Mouse (Mus musculus) naive thymus-derived CD4-positive, alpha-beta T cell, adult 2 months (primary cell): Measurements from ENCODE around the gene AI597479.
"Not testable (repeated sequence)": the region's sequence is repeated elsewhere in the genome, so short reads cannot be mapped to it uniquely, and the experiment has no call there.

Experiments used
- DNase-seq: peaks from one replicate; pipeline ENCODE4 v3.0.0-alpha.2; 2011; ENCODE audit warnings: low read depth

The AI597479 gene

DNA sequence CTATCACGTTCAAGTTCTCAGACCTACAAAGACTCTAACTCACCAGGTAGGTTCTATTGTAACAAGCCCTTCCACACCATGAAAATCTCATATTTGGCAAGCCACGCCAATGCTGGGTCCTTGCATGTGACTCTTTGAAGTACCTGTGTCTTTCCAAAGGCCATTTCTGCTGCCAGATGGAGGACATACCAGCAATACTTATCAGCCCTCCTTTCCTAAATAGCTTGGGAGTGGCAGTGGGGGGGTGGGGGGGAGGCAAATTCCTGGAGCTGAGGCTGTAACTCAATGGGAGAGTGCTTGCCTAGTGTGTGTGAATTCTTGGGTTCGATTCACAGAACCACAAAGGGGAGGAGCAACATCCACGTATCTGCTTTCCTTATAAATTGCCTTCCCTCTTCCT, 26.2 kb downstream of the AI597479 start:
- no peak for DNase-seq

DNA sequence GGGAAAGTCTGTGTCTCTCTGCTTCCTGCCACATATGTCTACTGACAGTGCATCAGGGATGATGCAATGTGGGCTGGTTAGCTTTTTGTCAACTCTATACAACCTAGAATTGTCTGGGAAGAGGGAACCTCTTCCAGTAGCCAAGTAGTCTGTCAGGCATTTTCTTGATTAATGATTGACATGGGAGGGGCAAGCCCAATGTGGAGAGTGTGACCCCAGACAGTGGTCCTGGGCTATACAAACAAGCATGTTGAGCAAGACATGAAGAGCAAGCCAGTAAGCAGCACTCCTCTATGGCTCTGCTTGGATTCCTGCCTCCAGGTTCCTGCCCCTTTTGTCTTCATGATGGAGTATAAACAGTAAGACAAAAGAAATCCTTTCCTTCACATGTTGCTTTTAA, 28.7 kb downstream of the AI597479 start:
- no peak for DNase-seq

GRCm38 (mm10) chr1:43127820-43128610, 29.5 kb downstream of the AI597479 start:
- no peak for DNase-seq

DNA sequence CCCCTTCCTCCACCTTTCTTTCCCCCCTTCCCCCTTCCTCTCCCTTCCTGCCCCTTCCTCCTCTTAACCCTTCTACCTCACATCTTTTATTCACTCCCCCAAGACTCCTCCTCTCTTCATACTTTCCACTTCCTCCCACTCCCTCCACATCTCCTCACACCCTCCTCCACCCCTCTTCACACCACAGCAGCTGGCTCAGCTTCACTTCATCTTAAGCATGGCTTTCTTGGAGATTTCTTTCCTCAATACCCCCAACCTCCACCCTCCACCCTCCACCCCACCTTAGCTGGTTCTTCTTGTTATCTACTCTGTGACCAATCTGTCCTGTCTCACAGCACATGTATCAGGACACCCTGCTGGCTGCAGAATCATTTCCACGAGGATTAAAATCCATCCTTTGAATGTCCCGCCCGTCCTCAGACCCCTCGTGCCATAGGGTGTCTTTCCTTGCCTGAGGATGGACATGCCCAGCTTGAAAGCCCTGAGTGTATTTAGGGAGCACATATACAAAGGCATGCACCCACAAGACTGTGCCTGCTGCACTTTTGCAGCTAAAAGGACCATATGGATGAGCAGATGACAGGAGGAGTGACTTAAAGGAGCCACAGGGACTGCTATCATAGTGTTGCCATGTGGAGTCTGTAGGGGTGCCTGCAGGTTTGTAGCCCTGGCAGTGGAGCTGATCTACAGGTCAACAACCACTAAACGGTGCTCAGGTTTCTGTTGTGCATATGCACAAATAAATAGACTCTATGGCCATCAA, 31.9 kb downstream of the AI597479 start:
- no peak for DNase-seq

DNA sequence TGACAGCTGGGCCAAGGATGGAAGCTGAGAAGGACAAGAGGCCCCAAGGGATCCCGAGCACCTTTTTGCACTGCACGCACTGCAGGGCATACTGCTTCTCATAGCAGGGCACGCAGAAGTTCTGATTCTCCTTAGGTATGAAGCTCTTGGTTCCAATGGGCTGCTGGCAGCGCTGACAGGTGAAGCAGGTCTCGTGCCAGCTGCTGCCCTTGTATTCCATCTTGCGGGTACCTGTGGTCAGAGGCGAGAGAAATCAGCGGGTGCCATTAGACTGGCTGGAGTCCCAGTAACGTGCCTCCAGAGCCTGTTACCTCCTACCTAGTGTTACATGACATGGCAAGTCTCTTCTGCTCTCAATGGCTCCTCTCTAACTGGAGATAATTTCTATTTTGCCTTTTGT, 33.1 kb downstream of the AI597479 start:
- DNase-seq: no peak

GRCm38 (mm10) chr1:43136488-43137029, 38.0 kb downstream of the AI597479 start:
- DNase-seq: not testable (repeated sequence)

DNA sequence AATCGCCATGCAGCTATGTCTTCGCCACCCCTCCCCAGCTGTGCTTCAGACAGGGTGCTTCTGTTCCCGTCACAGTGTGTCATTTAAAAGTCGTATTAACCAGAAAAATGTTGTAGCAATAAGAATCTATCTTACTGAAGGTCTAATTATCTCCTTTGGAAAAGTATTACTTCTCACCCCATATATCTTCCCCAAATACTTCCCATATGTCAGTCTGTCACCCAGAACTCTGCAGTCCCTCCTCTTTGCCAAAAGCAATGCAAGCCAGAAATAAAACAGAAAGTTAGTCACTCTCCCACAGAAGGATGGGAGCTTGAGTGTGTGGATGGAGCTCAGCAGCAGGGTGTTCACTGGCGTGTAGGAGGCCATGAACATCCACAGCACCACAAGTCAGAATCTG, 38.8 kb downstream of the AI597479 start:
- no peak for DNase-seq

- no peak for DNase-seq
Observed at GRCm38 (mm10) chr1:43138268-43138812, 39.8 kb downstream of the AI597479 start.

GRCm38 (mm10) chr1:43139587-43140266, 41.2 kb downstream of the AI597479 start:
- DNase-seq: peak; percentile 90

- DNase-seq: no peak
Observed at GRCm38 (mm10) chr1:43141555-43141961, 43.0 kb downstream of the AI597479 start.

GRCm38 (mm10) chr1:43142849-43143248, 44.3 kb downstream of the AI597479 start:
- DNase-seq: no peak

GRCm38 (mm10) chr1:43143284-43143683, 44.8 kb downstream of the AI597479 start:
- DNase-seq: no peak

- DNase-seq: no peak
Observed at GRCm38 (mm10) chr1:43143791-43144190, 45.3 kb downstream of the AI597479 start.

GRCm38 (mm10) chr1:43144338-43144906, 45.9 kb downstream of the AI597479 start:
- no peak for DNase-seq

DNA sequence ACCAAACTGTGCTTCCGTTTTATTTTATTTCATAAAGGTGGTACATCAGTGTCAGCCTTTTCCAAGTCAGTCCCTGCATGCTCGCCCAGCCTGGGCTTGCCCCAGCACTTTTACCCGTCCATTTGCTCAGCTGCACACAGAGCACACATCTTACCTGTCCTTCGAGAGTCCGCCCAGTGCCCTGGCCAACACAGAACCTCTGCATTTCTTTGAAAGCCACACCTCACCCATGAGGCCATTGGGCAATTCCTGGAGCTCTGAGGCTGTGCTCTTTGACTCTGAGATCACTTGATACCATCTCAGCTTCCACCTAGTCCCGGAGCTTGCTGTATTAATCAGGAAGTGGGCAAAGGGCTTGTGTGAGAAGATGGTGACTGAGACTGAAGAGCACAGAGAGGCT, 46.9 kb downstream of the AI597479 start:
- no peak for DNase-seq

DNA sequence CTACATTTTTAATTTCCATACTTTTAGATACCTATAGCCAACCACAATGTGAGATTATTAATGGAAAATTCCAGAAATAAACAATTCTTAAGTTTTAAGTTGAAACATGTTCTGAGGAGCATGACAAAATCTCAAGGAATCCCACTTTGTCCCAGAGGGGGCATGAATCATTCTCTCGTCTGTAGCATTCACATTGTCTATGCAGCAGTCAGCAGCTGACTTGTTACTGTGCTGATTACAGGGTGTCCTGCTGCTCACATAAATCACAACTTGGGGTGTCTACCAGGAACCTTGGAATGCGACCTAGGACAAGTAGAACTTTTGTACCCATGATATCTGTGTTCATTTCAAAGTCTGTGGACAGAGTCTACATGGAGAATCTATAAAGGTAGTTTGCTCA, 49.0 kb downstream of the AI597479 start:
- DNase-seq: no peak

GRCm38 (mm10) chr1:43150225-43150624, 51.7 kb downstream of the AI597479 start:
- no peak for DNase-seq

DNA sequence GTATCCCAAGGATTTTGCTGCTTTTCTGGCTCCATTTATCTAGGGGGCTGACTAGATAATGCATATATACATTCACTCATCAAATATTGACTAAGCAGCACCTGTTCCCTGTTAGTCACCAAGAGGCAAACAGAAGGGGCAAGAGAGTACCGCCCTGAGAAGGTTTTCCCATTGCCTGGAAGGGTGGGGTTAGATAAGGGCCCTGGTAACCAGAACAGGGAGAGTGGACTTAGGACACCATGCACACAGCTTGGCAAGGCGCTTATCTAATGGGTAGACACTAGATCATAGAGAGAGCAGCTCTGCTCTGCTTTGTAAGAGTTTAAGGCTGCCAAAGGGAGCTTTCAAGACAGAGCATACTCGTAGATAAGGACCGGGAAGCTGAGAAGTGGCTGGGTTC, 54.1 kb downstream of the AI597479 start:
- no peak for DNase-seq

- no peak for DNase-seq
Observed at GRCm38 (mm10) chr1:43153538-43153937, 55.0 kb downstream of the AI597479 start.

DNA sequence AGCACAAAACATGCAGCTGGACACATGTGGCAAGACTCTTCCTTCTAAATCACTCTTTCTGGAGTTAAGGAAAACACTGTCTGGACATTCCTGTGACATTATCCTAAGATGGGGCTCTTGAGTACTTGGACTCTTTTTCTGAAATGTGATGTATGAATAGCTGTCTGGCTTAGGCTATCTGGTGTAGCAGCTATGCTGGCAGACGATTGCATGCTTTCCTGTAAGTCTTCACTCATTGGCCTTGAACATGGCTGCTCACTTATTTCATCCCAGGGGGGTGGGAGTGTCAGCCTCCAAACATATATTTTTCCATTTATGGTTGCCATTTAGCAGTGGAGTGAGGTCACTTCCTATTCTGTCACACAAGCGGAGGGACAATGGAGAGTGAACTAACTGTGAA, 56.0 kb downstream of the AI597479 start:
- DNase-seq: no peak

DNA sequence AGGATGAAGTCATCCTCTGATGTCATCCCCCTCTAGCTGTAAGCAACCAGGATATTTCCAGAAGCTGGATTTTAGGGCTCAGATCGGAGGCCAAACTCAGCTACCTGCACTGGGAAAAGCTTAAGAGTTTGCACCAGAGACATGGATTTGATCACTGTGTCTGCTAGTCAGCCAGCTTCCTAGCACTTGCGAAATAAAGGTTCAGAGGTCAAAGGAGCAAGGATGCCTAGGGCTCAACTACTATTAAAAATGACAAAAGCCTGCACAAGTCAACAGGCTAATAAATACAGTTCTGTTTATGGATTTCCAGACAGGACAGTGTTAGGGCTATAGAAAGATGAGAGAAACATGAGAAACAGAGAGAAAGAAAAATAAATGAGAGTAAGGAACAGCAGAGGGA, 59.4 kb downstream of the AI597479 start:
- DNase-seq: no peak

GRCm38 (mm10) chr1:43159429-43159828, 60.9 kb downstream of the AI597479 start:
- no peak for DNase-seq
